Mouse (Mus musculus): ENCODE measurements around the gene Cbx6. TPM values are rescaled to one million over a fixed set of nuclear protein-coding genes. Genes with fewer than 3 reads are reported as not detected.
A peak's percentile ranks its signal among the peaks of the same experiment; 100 is the strongest.

Gene Cbx6
- polyA plus RNA-seq, 1 experiment: 19.9 TPM

DNA sequence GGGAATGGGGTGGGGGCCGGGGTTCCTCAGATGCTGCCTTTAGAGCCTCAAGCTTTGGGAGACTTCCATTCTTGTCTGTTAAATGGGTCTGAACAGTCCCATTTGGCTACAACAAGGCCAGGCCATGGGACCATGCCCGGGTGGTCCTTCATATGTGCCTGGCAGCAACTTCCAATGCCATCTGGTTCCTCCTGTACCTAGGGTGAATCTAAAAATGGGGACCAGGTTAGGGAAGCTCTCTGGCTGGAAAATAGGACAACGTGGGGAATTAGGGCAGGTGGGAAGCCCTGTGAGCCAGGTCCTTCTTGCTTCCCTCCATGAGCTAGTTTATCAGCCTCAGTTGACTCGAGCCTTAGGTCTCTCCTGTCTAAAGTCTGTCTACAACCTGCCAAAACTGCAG is 23.5 kb downstream of the Cbx6 start:
- Histone ChIP-seq H3K27me3 (ENCODE audit: control insufficient read depth, insufficient read depth, low read length) (no peaks in the 10 kb centered on the region), H3K27ac (ENCODE audit: insufficient read depth, low read depth, low read length) (no peak overlapping the region), H3K4me3 (ENCODE audit: low read depth, low read length) (no peak overlapping the region), H3K4me1 (ENCODE audit: control insufficient read depth, insufficient read depth, insufficient read length, low read length) (no peaks in the 10 kb centered on the region), H3K36me3 (ENCODE audit: control insufficient read depth, insufficient read depth, low read length) (no peaks in the 10 kb centered on the region)
- WGBS: 63% methylated on average over 4 of the region's 4 CpGs
- TF ChIP-seq POLR2A (IDR thresholded peaks at IDR 0.05; ENCODE audit: low read depth, low read length) (no peak), CTCF (IDR thresholded peaks at IDR 0.05; ENCODE audit: extremely low read depth, insufficient read length, insufficient replicate concordance, low read depth, low read length) (no peak)

DNA sequence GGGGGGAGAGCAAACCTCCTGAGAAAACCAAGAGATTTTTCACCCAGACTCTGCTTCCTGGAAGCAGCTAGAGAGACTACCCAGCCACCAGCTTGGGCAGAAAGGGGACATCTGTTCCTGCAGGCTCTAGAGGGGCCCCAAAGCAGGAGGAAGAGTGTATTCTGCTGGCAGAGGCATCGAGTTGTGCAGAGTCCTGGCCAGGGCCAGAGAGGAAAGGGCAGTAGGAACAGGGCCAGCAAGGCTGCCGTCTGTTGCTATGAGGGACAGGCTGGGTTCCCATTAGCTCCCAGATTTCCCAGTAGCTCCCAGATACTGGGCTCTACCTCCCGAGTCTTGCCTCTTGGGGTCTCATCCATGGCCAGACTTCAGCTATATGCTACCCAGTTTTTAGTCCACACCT is 24.4 kb downstream of the Cbx6 start:
- no peak overlapping the region for H3K27ac ChIP-seq (ENCODE audit: insufficient read depth, low read depth, low read length)
- no peak overlapping the region for H3K4me3 ChIP-seq (ENCODE audit: low read depth, low read length)
- H3K27me3 ChIP-seq (ENCODE audit: control insufficient read depth, insufficient read depth, low read length): peaks cover 6% of the 10 kb centered on the region
- TF ChIP-seq POLR2A (IDR thresholded peaks at IDR 0.05; ENCODE audit: low read depth, low read length) (no peak), CTCF (IDR thresholded peaks at IDR 0.05; ENCODE audit: extremely low read depth, insufficient read length, insufficient replicate concordance, low read depth, low read length) (no peak)
- no peaks in the 10 kb centered on the region for H3K4me1 ChIP-seq (ENCODE audit: control insufficient read depth, insufficient read depth, insufficient read length, low read length)
- WGBS: 38% methylated on average over 3 of the region's 3 CpGs
- H3K36me3 ChIP-seq (ENCODE audit: control insufficient read depth, insufficient read depth, low read length): no peaks in the 10 kb centered on the region

DNA sequence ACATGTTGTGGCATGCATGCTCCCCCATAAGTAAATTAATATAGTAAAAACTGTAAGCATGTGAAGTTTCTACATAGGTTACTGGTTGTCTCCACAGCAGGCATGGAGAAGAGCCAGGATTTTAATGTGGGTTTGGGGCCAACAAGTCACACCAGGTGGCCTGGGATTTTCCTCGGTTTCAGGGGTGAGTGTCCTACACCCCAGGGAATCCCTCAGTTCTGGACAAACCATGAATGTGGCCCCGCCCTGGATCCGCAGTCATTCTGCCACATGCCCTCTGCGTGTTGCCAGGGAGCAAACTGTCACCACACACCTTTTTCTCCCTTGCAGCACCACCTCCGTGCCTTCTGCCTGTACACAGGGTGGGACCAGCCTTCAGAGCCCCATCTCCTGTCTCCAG is 25.8 kb downstream of the Cbx6 start:
- H3K27me3 ChIP-seq (ENCODE audit: control insufficient read depth, insufficient read depth, low read length): peaks cover 20% of the 10 kb centered on the region
- H3K4me1 ChIP-seq (ENCODE audit: control insufficient read depth, insufficient read depth, insufficient read length, low read length): peaks cover 3% of the 10 kb centered on the region
- no peak overlapping the region for H3K4me3 ChIP-seq (ENCODE audit: low read depth, low read length)
- no peak overlapping the region for H3K27ac ChIP-seq (ENCODE audit: insufficient read depth, low read depth, low read length)
- TF ChIP-seq POLR2A (IDR thresholded peaks at IDR 0.05; ENCODE audit: low read depth, low read length): no peak
- TF ChIP-seq CTCF (IDR thresholded peaks at IDR 0.05; ENCODE audit: extremely low read depth, insufficient read length, insufficient replicate concordance, low read depth, low read length): no peak
- WGBS: 37% methylated on average over 5 of the region's 5 CpGs
- no peaks in the 10 kb centered on the region for H3K36me3 ChIP-seq (ENCODE audit: control insufficient read depth, insufficient read depth, low read length)

DNA sequence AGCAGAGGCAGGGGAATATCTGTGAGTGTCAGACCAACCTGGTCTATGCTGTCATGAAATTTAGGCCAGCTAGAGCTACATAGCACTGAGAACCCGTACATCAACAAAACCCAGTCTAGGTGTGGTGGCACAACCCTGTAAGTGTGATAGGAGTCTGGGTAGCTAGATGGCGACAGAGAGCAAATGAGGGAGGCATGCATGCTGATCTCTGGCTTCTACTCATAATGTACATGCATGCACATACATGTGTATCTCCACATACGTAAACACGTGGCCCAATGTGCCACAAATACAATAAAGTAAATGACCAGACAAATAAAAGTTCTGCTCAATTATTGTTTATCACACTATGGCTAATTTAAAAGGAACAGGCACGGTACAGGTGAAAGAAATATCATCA is 26.4 kb downstream of the Cbx6 start:
- no peak overlapping the region for H3K27ac ChIP-seq (ENCODE audit: insufficient read depth, low read depth, low read length)
- 27% methylated on average over 5 of the region's 5 CpGs for WGBS
- peaks cover 3% of the 10 kb centered on the region for H3K4me1 ChIP-seq (ENCODE audit: control insufficient read depth, insufficient read depth, insufficient read length, low read length)
- no peaks in the 10 kb centered on the region for H3K36me3 ChIP-seq (ENCODE audit: control insufficient read depth, insufficient read depth, low read length)
- no peak for TF ChIP-seq POLR2A (IDR thresholded peaks at IDR 0.05; ENCODE audit: low read depth, low read length)
- peak; percentile 40; the same call in 1 of the 2 replicates for TF ChIP-seq CTCF (IDR thresholded peaks at IDR 0.05; ENCODE audit: extremely low read depth, insufficient read length, insufficient replicate concordance, low read depth, low read length)
- H3K27me3 ChIP-seq (ENCODE audit: control insufficient read depth, insufficient read depth, low read length): peaks cover 26% of the 10 kb centered on the region
- H3K4me3 ChIP-seq (ENCODE audit: low read depth, low read length): no peak overlapping the region

DNA sequence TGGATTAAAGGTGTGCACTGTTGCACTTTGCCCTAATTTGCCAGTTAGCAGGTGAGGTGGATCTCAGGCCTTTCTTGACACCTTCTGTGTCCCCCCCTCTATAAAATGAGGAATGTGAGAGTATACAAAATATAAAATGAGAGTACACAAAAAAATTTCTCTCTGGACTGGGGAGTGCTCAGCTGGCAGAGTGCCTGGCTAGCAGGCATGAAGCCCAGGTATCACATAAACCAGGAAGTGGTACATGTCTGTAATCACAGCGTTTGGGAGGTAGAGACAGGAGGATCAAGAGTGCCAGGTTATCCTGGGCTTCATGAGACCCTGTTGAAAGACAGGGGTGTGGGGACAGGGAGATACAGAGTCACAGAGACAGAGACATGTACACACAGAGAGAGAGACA is 27.4 kb downstream of the Cbx6 start:
- Histone ChIP-seq H3K4me3 (ENCODE audit: low read depth, low read length) (no peak overlapping the region), H3K27ac (ENCODE audit: insufficient read depth, low read depth, low read length) (no peak overlapping the region), H3K27me3 (ENCODE audit: control insufficient read depth, insufficient read depth, low read length) (peaks cover 33% of the 10 kb centered on the region), H3K36me3 (ENCODE audit: control insufficient read depth, insufficient read depth, low read length) (no peaks in the 10 kb centered on the region), H3K4me1 (ENCODE audit: control insufficient read depth, insufficient read depth, insufficient read length, low read length) (peaks cover 3% of the 10 kb centered on the region)
- TF ChIP-seq CTCF (IDR thresholded peaks at IDR 0.05; ENCODE audit: extremely low read depth, insufficient read length, insufficient replicate concordance, low read depth, low read length) (no peak), POLR2A (IDR thresholded peaks at IDR 0.05; ENCODE audit: low read depth, low read length) (no peak)
- 9% methylated on average over 1 of the region's 1 CpGs for WGBS

DNA sequence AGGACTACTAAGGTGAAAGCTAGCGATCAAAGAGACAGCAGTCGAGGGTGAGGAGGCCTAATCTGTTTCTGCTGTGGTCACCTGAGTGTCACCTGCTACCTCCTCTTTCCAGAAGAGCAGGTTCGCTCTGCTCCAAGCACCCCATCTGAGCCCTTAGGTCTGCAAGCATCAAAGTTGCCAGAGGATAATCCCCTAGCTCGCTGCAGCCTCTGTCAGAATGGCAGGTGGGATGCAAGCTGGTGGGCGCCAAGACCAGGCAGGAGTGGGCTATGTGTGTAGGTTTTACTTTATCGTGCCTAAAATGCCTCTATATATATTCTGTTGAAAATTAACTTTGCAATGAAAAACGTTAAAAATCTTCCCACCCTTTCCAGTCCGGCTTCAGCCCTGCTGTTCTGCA is 29.2 kb downstream of the Cbx6 start:
- Histone ChIP-seq H3K27me3 (ENCODE audit: control insufficient read depth, insufficient read depth, low read length) (peaks cover 37% of the 10 kb centered on the region), H3K4me3 (ENCODE audit: low read depth, low read length) (no peak overlapping the region), H3K36me3 (ENCODE audit: control insufficient read depth, insufficient read depth, low read length) (no peaks in the 10 kb centered on the region), H3K27ac (ENCODE audit: insufficient read depth, low read depth, low read length) (no peak overlapping the region), H3K4me1 (ENCODE audit: control insufficient read depth, insufficient read depth, insufficient read length, low read length) (peaks cover 3% of the 10 kb centered on the region)
- 29% methylated on average over 8 of the region's 8 CpGs for WGBS
- TF ChIP-seq POLR2A (IDR thresholded peaks at IDR 0.05; ENCODE audit: low read depth, low read length) (no peak), CTCF (IDR thresholded peaks at IDR 0.05; ENCODE audit: extremely low read depth, insufficient read length, insufficient replicate concordance, low read depth, low read length) (no peak)

DNA sequence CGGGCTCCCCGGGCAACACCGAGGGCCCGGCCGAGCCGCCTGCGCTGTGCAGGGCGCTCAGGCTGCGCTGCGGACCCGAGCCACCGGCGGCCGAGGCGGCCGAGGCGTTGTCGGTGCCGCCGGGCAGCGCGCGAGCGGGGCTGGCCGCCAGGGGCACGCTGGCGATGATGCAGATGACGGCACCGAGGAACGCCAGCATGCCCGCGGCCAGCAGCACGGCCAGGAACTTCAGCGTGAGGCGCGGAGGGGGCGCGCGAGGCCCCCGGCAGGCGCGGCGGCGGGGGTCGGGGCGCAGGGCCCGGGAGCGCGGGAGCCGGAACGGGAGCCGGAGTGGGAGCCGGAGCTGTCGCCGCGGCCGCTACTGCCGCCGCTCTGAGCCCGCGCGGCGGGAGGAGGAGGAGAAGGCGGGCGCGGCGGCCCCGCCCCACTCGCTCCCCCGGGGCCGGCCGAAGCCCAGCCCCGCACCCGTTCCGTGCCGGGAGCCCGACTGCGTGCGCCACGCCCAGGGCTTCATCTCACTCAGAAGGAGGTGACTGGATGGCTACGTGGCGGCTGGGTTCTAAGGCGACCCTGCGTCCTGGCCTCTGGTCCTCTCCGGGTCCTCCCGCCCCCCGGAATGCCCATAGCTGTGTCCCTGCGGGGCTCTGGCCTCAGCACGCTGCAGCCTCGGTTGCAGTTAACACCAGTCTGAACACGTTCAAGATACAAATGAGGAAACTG is 30.0 kb downstream of the Cbx6 start, which contains the start of gene Nptxr:
Gene Nptxr, minus strand, starts transcription at position 415 of the 720 bp plus-strand sequence.
- under 1% methylated on average over 87 of the region's 91 CpGs for WGBS
- Histone ChIP-seq H3K4me1 (ENCODE audit: control insufficient read depth, insufficient read depth, insufficient read length, low read length) (peaks cover 3% of the 10 kb centered on the region), H3K27ac (ENCODE audit: insufficient read depth, low read depth, low read length) (no peak within 1 kb of the TSS), H3K4me3 (ENCODE audit: low read depth, low read length) (peak within 1 kb of the TSS; percentile 58), H3K27me3 (ENCODE audit: control insufficient read depth, insufficient read depth, low read length) (peaks cover 37% of the 10 kb centered on the region), H3K36me3 (ENCODE audit: control insufficient read depth, insufficient read depth, low read length) (no peaks in the 10 kb centered on the region)
- TF ChIP-seq CTCF (IDR thresholded peaks at IDR 0.05; ENCODE audit: extremely low read depth, insufficient read length, insufficient replicate concordance, low read depth, low read length): no peak
- TF ChIP-seq POLR2A (IDR thresholded peaks at IDR 0.05; ENCODE audit: low read depth, low read length): no peak

Measured in small intestine, adult 2 months (tissue).